Mouse (Mus musculus) stomach, embryonic 16.5 days (tissue): ENCODE data around the gene Zfp513. TPM values are rescaled to one million over a fixed set of nuclear protein-coding genes. Genes with fewer than 3 reads are reported as not detected.

Experiments
- ATAC-seq: fragments of 200-750 bp; cut with Nextera tagmentation; 2 replicates; pipeline ENCODE4 v1.8.0; 2017; ENCODE audit warnings: moderate number of reproducible peaks, moderate TSS enrichment; ENCODE audit not compliant: insufficient read depth, low FRiP score
- H3K27ac ChIP-seq: fragments of 300-500 bp; sonication (generic); 2 replicates; pipeline ENCODE4 v1.5.1; 2014; ENCODE audit warnings: low read length
- H3K27me3 ChIP-seq: fragments of 300-500 bp; sonication (generic); 2 replicates; pipeline ENCODE4 v1.6.1; 2014; ENCODE audit warnings: low read length, control low read depth, mixed read lengths; ENCODE audit not compliant: control insufficient read depth, insufficient read depth
- H3K36me3 ChIP-seq: fragments of 300-500 bp; sonication (generic); 2 replicates; pipeline ENCODE4 v1.6.1; 2014; ENCODE audit warnings: low read length; ENCODE audit not compliant: control insufficient read depth, insufficient read depth
- H3K4me1 ChIP-seq: fragments of 300-500 bp; sonication (generic); 2 replicates; pipeline ENCODE4 v1.6.1; 2014; ENCODE audit warnings: low read length, control low read depth, mixed read lengths; ENCODE audit not compliant: control insufficient read depth, insufficient read depth
- H3K4me2 ChIP-seq: fragments of 300-500 bp; sonication (generic); 2 replicates; pipeline ENCODE4 v1.6.1; 2014; ENCODE audit warnings: low read depth, low read length, mixed read lengths
- H3K4me3 ChIP-seq: fragments of 300-500 bp; sonication (generic); replicated peaks from 2 replicates; pipeline ENCODE4 v1.5.1; 2014; ENCODE audit warnings: mild to moderate bottlenecking, low read length
- H3K9ac ChIP-seq: fragments of 300-500 bp; sonication (generic); 2 replicates; pipeline ENCODE4 v1.6.1; 2014; ENCODE audit warnings: low read length
- H3K9me3 ChIP-seq: fragments of 300-500 bp; sonication (generic); replicated peaks from 2 replicates; pipeline ENCODE4 v1.6.1; 2016; ENCODE audit warnings: low read length, control low read depth; ENCODE audit not compliant: control insufficient read depth
- WGBS: fragments of 180-500 bp; shearing (Covaris S2); extraction: QIAGEN DNeasy Blood & Tissue Kit; methylation state at CpG from one replicate; pipeline ENCODE4 v1.1.7; 2014; 5-methylcytosine and 5-hydroxymethylcytosine counted together
- polyA plus RNA-seq: library from polyadenylated mRNA; unstranded; fragments of >200 nt; fragmentation: Nextera tagmentation; extraction: Ambion mirVana; gene quantifications from 2 replicates; pipeline ENCODE4 v1.2.1, GENCODE M21; 2015

Gene Zfp513
- polyA plus RNA-seq, 1 experiment from 2014 or later: 5.2 TPM

DNA sequence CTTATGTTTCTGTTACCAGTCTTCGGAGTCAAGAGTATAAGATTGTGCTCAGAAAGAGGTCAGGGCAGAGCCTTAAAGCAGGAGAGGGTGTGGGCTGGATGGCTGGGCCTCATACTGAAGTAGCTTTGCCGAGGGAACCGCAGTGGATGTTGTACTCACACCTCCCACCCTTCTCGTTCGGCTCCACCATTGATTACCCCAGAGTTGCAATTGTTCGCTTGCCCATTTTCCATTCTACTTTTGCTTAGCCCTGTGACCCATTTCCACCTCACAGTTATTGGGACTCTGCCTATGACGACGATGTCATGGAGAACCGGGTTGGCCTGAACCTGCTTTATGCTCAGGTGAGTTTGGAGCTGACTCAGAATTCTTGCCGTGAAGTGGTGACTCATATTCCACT, 5.9 kb downstream of the Zfp513 start:
- WGBS: 90% methylated on average over 10 of the region's 10 CpGs
- Histone ChIP-seq H3K9ac (no peak overlapping the region), H3K36me3 (peaks cover 39% of the 10 kb centered on the region), H3K27me3 (no peaks in the 10 kb centered on the region), H3K9me3 (0 out of 2 replicates have a peak, but pooled peaks cover 5% of the 10 kb centered on the region), H3K4me3 (no peak overlapping the region), H3K4me1 (peaks cover 25% of the 10 kb centered on the region), H3K4me2 (no peak overlapping the region), H3K27ac (peak overlapping the region; percentile 14; the same call in 1 of the 2 replicates)
- ATAC-seq: no peak

DNA sequence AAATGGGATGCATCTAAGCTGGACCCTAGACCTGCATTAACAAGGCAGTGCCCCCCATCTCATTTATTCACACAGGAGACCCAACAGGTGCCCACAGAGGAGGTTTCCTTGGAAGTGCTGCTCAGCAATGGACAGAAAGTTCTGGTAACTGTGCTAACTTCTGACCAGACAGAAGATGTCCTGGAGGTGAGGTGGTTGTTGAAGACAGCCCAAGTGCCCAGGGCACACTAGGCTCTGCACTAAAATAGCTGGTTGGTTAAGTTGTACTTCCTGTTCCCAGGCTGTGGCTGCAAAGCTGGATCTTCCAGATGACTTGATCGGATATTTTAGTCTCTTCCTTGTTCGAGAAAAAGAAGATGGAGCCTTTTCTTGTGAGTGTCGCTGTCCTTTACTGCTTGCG, 6.4 kb downstream of the Zfp513 start:
- 0 out of 2 replicates have a peak, but pooled peaks cover 5% of the 10 kb centered on the region for H3K9me3 ChIP-seq
- no peak overlapping the region for H3K4me2 ChIP-seq
- 92% methylated on average over 4 of the region's 4 CpGs for WGBS
- peaks cover 40% of the 10 kb centered on the region for H3K36me3 ChIP-seq
- no peak overlapping the region; the same call in 1 of the 2 replicates for H3K27ac ChIP-seq
- H3K9ac ChIP-seq: no peak overlapping the region
- no peak for ATAC-seq
- no peak overlapping the region for H3K4me3 ChIP-seq
- peaks cover 23% of the 10 kb centered on the region for H3K4me1 ChIP-seq
- H3K27me3 ChIP-seq: no peaks in the 10 kb centered on the region

DNA sequence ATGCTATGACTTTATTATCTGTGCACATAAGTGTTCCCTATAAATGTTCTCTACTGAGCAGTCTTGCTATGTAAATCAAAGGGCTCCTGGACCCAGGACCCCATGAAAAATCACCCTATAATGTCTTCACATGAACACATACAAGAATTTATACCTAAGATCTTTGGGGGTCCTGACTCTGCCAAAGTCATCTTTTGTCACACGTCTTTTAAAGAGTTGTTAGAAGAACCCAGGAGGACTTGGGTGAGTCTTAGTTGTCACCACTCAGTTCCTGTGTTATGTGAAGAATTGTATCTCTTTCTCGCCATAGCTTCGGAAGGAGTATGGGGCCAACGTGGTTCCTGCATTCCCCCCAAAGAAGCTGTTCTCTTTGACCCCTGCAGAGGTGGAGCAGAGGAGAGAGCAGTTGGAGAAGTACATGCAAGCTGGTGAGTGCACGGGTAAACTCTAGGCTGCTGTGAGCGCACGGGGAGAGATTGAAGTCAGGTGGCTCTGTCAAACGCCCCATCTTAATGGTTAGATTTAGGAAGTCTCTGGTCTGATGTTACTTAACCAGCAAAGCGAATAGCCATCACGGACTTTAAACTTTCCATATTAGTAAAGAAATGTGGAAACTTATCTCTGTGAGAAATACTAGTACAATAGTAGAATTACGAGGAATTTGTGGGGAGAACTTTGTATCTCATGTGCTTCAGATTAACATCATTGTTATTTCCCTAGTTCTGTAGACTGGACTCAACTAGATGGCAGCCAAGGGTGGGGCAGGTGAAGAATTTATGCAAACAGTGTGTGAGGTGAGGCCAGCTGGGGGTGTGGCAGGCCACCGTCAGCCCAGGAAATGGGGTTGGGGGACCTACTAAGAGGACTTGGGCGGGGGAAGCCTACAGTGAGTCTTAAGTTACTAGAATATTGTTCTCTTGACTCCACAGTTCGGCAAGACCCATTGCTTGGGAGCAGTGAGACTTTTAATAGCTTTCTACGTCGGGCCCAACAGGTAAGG, 7.3 kb downstream of the Zfp513 start:
- Histone ChIP-seq H3K9ac (no peak overlapping the region), H3K36me3 (peaks cover 41% of the 10 kb centered on the region), H3K4me1 (peaks cover 21% of the 10 kb centered on the region), H3K4me3 (peak overlapping the region; percentile 97), H3K9me3 (no peaks in the 10 kb centered on the region), H3K27ac (no peak overlapping the region), H3K27me3 (no peaks in the 10 kb centered on the region), H3K4me2 (peak overlapping the region; percentile 79)
- WGBS: 87% methylated on average over 16 of the region's 16 CpGs
- ATAC-seq: no peak

GRCm38 (mm10) chr5:31193631-31194281, 8.3 kb downstream of the Zfp513 start:
- Histone ChIP-seq H3K9me3 (no peaks in the 10 kb centered on the region), H3K4me3 (peak overlapping the region; percentile 97), H3K36me3 (peaks cover 38% of the 10 kb centered on the region), H3K4me1 (peaks cover 21% of the 10 kb centered on the region), H3K4me2 (peak overlapping the region; percentile 79), H3K27me3 (no peaks in the 10 kb centered on the region), H3K9ac (peak overlapping the region; percentile 95), H3K27ac (peak overlapping the region; percentile 86)
- ATAC-seq: no peak
- WGBS: 10% methylated on average over 25 of the region's 25 CpGs

GRCm38 (mm10) chr5:31192939-31193630, 9.0 kb downstream of the Zfp513 start, which contains the start of the genes Snx17 and Eif2b4:
Snx17 (plus strand) TSS chr5:31193227.
Eif2b4 (minus strand) TSS chr5:31193430.
- peak within 1 kb of the TSS; percentile 97 for H3K4me3 ChIP-seq
- no peaks in the 10 kb centered on the region for H3K9me3 ChIP-seq
- H3K36me3 ChIP-seq: peaks cover 40% of the 10 kb centered on the region
- peak within 1 kb of the TSS; percentile 79 for H3K4me2 ChIP-seq
- H3K4me1 ChIP-seq: peaks cover 21% of the 10 kb centered on the region
- under 1% methylated on average over 48 of the region's 48 CpGs for WGBS
- H3K9ac ChIP-seq: peak within 1 kb of the TSS; percentile 95
- H3K27me3 ChIP-seq: no peaks in the 10 kb centered on the region
- peak; percentile 97 for ATAC-seq
- H3K27ac ChIP-seq: peak within 1 kb of the TSS; percentile 86

GRCm38 (mm10) chr5:31192045-31192938, 9.8 kb downstream of the Zfp513 start:
- peak; percentile 55 for ATAC-seq
- Histone ChIP-seq H3K9me3 (no peaks in the 10 kb centered on the region), H3K27ac (peak overlapping the region; percentile 85), H3K4me2 (peak overlapping the region; percentile 78), H3K36me3 (peaks cover 37% of the 10 kb centered on the region), H3K27me3 (no peaks in the 10 kb centered on the region), H3K9ac (peak overlapping the region; percentile 80), H3K4me1 (peaks cover 21% of the 10 kb centered on the region), H3K4me3 (peak overlapping the region; percentile 97)
- WGBS: 11% methylated on average over 42 of the region's 42 CpGs

- no peak for ATAC-seq
- 87% methylated on average over 9 of the region's 9 CpGs for WGBS
Measured at GRCm38 (mm10) chr5:31190201-31190600, 11.9 kb downstream of the Zfp513 start.

DNA sequence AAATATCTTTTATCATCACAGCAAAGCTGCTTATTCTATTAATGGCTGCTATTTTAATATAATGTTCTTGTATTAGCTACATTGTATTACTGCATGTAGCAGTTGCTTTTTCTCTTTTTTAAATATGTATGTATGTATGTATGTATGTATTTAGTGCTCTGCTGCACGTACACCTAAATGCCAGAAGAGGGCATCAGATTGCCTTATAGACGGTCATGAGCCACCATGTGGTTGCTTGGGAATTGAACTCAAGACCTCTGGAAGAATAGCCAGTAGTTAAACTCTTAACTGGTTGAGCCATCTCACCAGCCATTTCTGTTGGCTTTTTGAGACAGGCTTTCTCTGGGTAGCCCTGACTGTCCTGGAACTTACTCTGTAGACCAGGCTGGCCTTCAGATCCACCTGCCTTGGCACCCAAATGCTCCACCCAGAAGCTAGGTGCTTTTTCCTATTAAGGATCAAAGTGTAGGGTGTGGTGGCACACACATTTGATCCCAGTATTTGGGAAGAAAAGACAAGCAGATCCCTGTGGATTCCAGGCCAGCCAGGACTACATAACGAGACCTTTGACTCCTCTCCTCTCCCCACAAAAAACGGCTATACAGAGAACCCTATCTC, 13.8 kb downstream of the Zfp513 start:
- Histone ChIP-seq H3K9ac (no peak overlapping the region), H3K27ac (no peak overlapping the region), H3K4me1 (0 out of 2 replicates have a peak, but pooled peaks cover 10% of the 10 kb centered on the region), H3K27me3 (no peaks in the 10 kb centered on the region), H3K4me2 (no peak overlapping the region), H3K36me3 (peaks cover 25% of the 10 kb centered on the region), H3K4me3 (no peak overlapping the region), H3K9me3 (no peaks in the 10 kb centered on the region)
- 71% methylated on average over 4 of the region's 4 CpGs for WGBS
- ATAC-seq: no peak

More at GRCm38 (mm10) chr5:31190201-31190600, 11.9 kb downstream of the Zfp513 start:
- H3K9me3 ChIP-seq: no peaks in the 10 kb centered on the region
- no peak overlapping the region for H3K4me2 ChIP-seq
- H3K9ac ChIP-seq: no peak overlapping the region
- H3K4me3 ChIP-seq: no peak overlapping the region
- H3K27me3 ChIP-seq: no peaks in the 10 kb centered on the region
- peaks cover 21% of the 10 kb centered on the region for H3K4me1 ChIP-seq
- H3K27ac ChIP-seq: no peak overlapping the region
- peaks cover 25% of the 10 kb centered on the region for H3K36me3 ChIP-seq
